Mouse (Mus musculus) myocyte (in vitro differentiated cells): Measurements from ENCODE around the gene Trim40. TPM values are rescaled to one million over a fixed set of nuclear protein-coding genes. Genes with fewer than 3 reads are reported as not detected.

Experiments
- H3K27me3 ChIP-seq: one replicate; pipeline ENCODE4 v1.6.1; 2011; ENCODE audit not compliant: control insufficient read depth, insufficient read depth, insufficient read length
- H3K36me3 ChIP-seq: one replicate; pipeline ENCODE4 v1.6.1; 2011; ENCODE audit not compliant: control insufficient read depth, insufficient read depth
- H3K4me2 ChIP-seq: one replicate; pipeline ENCODE4 v1.6.1; 2011; ENCODE audit warnings: low read depth, control low read depth
- H3K4me3 ChIP-seq: one replicate; pipeline ENCODE4 v1.5.1; 2011; ENCODE audit warnings: mild to moderate bottlenecking, control low read depth, moderate library complexity
- H3K79me2 ChIP-seq: one replicate; pipeline ENCODE4 v1.6.1; 2011; ENCODE audit not compliant: control insufficient read depth, insufficient read depth
- H3ac ChIP-seq: one replicate; pipeline ENCODE4 v1.6.1; 2011; ENCODE audit not compliant: control insufficient read depth, insufficient read length
- CEBPB ChIP-seq: IDR thresholded peaks from 2 replicates; pipeline ENCODE4 v1.6.1; 2011; ENCODE audit warnings: mild to moderate bottlenecking, moderate library complexity; ENCODE audit not compliant: poor library complexity, insufficient read depth, severe bottlenecking
- E2F4 ChIP-seq: IDR thresholded peaks from one replicate; pipeline ENCODE4 v1.6.1; 2011; ENCODE audit warnings: mild to moderate bottlenecking, control low read depth, moderate library complexity; ENCODE audit not compliant: insufficient read depth
- MAX ChIP-seq: IDR thresholded peaks from one replicate; pipeline ENCODE4 v1.6.1; 2011; ENCODE audit warnings: low read depth, mild to moderate bottlenecking, control low read depth
- MYOD1 ChIP-seq, 3 experiments: IDR thresholded peaks; one replicate each; pipeline ENCODE4 v1.6.1; 2011; ENCODE audit warnings: control low read depth in 2 of 3, low read depth in 2 of 3, mild to moderate bottlenecking in 2 of 3, moderate library complexity in 1 of 3; ENCODE audit not compliant: insufficient read length in 2 of 3, control insufficient read depth in 1 of 3
- MYOG ChIP-seq, 3 experiments: IDR thresholded peaks; one replicate each; pipeline ENCODE4 v1.6.1; 2011; ENCODE audit warnings: control low read depth in 2 of 3, low read depth in 2 of 3, mild to moderate bottlenecking in 2 of 3; ENCODE audit not compliant: insufficient read length in 2 of 3, control insufficient read depth in 1 of 3, insufficient read depth in 1 of 3
- POLR2A ChIP-seq: IDR thresholded peaks from one replicate; pipeline ENCODE4 v1.6.1; 2011; ENCODE audit warnings: low read depth, mild to moderate bottlenecking, control low read depth, moderate library complexity; ENCODE audit not compliant: insufficient read length
- POLR2AphosphoS2 ChIP-seq: IDR thresholded peaks from one replicate; pipeline ENCODE4 v1.6.1; 2011; ENCODE audit warnings: low read depth, control low read depth; ENCODE audit not compliant: insufficient read length
- REST ChIP-seq: IDR thresholded peaks from one replicate; pipeline ENCODE4 v1.6.1; 2011; ENCODE audit warnings: mild to moderate bottlenecking, control low read depth, moderate library complexity; ENCODE audit not compliant: insufficient read depth, insufficient read length
- SRF ChIP-seq: IDR thresholded peaks from one replicate; pipeline ENCODE4 v1.6.1; 2011; ENCODE audit warnings: low read depth; ENCODE audit not compliant: control insufficient read depth, insufficient read length
- TCF12 ChIP-seq: IDR thresholded peaks from one replicate; pipeline ENCODE4 v1.6.1; 2011; ENCODE audit warnings: mild to moderate bottlenecking, control low read depth; ENCODE audit not compliant: poor library complexity, insufficient read depth, severe bottlenecking
- TCF3 ChIP-seq: IDR thresholded peaks from one replicate; pipeline ENCODE4 v1.6.1; 2011; ENCODE audit warnings: low read depth, control low read depth; ENCODE audit not compliant: insufficient read length
- USF1 ChIP-seq: IDR thresholded peaks from one replicate; pipeline ENCODE4 v1.6.1; 2011; ENCODE audit warnings: low read depth, mild to moderate bottlenecking, control low read depth, moderate library complexity
- polyA plus RNA-seq: library from polyadenylated mRNA; unstranded; fragments of >200 nt; fragmentation: generic; extraction: Trizol; gene quantifications from one replicate; pipeline ENCODE4 v1.2.1, GENCODE M21; 2012; ENCODE audit warnings: missing spikeins

Trim40 gene
- polyA plus RNA-seq, 1 experiment: not detected

GRCm38 (mm10) chr17:36903651-36904050 lies 13.7 kb upstream of the Trim40 start:
- Histone ChIP-seq H3K4me2 (no peak overlapping the region), H3ac (no peak overlapping the region), H3K79me2 (no peaks in the 10 kb centered on the region), H3K36me3 (no peaks in the 10 kb centered on the region), H3K4me3 (no peak overlapping the region), H3K27me3 (peaks cover 4% of the 10 kb centered on the region)
- no peak for TF ChIP-seq E2F4
- TF ChIP-seq MAX: no peak
- TF ChIP-seq MYOD1 (IDR thresholded peaks at IDR 0.05; ENCODE audit: control insufficient read depth in 1 of 3, insufficient read length in 2 of 3, low read depth in 2 of 3): no peak
- TF ChIP-seq POLR2A: no peak
- TF ChIP-seq POLR2AphosphoS2: no peak
- TF ChIP-seq USF1: no peak
- no peak for TF ChIP-seq MYOG (IDR thresholded peaks at IDR 0.05; ENCODE audit: control insufficient read depth in 1 of 3, insufficient read depth in 1 of 3, insufficient read length in 2 of 3, low read depth in 2 of 3)
- TF ChIP-seq TCF3: no peak

- Histone ChIP-seq H3ac (no peak overlapping the region), H3K4me2 (no peak overlapping the region), H3K79me2 (no peaks in the 10 kb centered on the region), H3K27me3 (no peaks in the 10 kb centered on the region), H3K36me3 (no peaks in the 10 kb centered on the region), H3K4me3 (no peak overlapping the region)
- TF ChIP-seq TCF12 (no peak), MAX (no peak), E2F4 (no peak)
Observed at GRCm38 (mm10) chr17:36900691-36901090, 10.8 kb upstream of the Trim40 start.

GRCm38 (mm10) chr17:36900001-36900400 lies 10.1 kb upstream of the Trim40 start:
- Histone ChIP-seq H3K79me2 (no peaks in the 10 kb centered on the region), H3K4me3 (no peak overlapping the region), H3K4me2 (no peak overlapping the region), H3ac (no peak overlapping the region), H3K36me3 (no peaks in the 10 kb centered on the region), H3K27me3 (no peaks in the 10 kb centered on the region)
- TF ChIP-seq REST (no peak), CEBPB (no peak), USF1 (no peak), SRF (no peak), MAX (no peak), MYOD1 (IDR thresholded peaks at IDR 0.05; ENCODE audit: control insufficient read depth in 1 of 3, insufficient read length in 2 of 3, low read depth in 2 of 3) (no peak), POLR2AphosphoS2 (no peak), POLR2A (no peak), E2F4 (no peak), TCF3 (no peak), TCF12 (no peak), MYOG (IDR thresholded peaks at IDR 0.05; ENCODE audit: control insufficient read depth in 1 of 3, insufficient read depth in 1 of 3, insufficient read length in 2 of 3, low read depth in 2 of 3) (no peak)

GRCm38 (mm10) chr17:36899376-36899775 lies 9.5 kb upstream of the Trim40 start:
- no peaks in the 10 kb centered on the region for H3K27me3 ChIP-seq
- H3K36me3 ChIP-seq: no peaks in the 10 kb centered on the region
- H3K4me3 ChIP-seq: no peak overlapping the region
- no peaks in the 10 kb centered on the region for H3K79me2 ChIP-seq
- no peak overlapping the region for H3ac ChIP-seq
- TF ChIP-seq POLR2A: no peak
- no peak for TF ChIP-seq CEBPB
- TF ChIP-seq MAX: no peak
- no peak for TF ChIP-seq REST
- no peak for TF ChIP-seq TCF3
- no peak for TF ChIP-seq TCF12
- TF ChIP-seq MYOD1 (IDR thresholded peaks at IDR 0.05; ENCODE audit: control insufficient read depth in 1 of 3, insufficient read length in 2 of 3, low read depth in 2 of 3): no peak
- TF ChIP-seq E2F4: no peak
- no peak for TF ChIP-seq SRF
- TF ChIP-seq USF1: no peak
- no peak for TF ChIP-seq MYOG (IDR thresholded peaks at IDR 0.05; ENCODE audit: control insufficient read depth in 1 of 3, insufficient read depth in 1 of 3, insufficient read length in 2 of 3, low read depth in 2 of 3)
- no peak overlapping the region for H3K4me2 ChIP-seq

GRCm38 (mm10) chr17:36897552-36898205 lies 7.8 kb upstream of the Trim40 start, which contains the start of gene Trim31:
Trim31 (plus strand) TSS chr17:36898118.
- no peak within 1 kb of the TSS for H3K4me2 ChIP-seq
- TF ChIP-seq MAX: no peak
- no peak for TF ChIP-seq USF1
- no peak for TF ChIP-seq E2F4
- TF ChIP-seq CEBPB: no peak
- no peak for TF ChIP-seq SRF
- no peak for TF ChIP-seq MYOD1 (IDR thresholded peaks at IDR 0.05; ENCODE audit: control insufficient read depth in 1 of 3, insufficient read length in 2 of 3, low read depth in 2 of 3)
- TF ChIP-seq POLR2AphosphoS2: no peak
- TF ChIP-seq TCF12: no peak
- no peaks in the 10 kb centered on the region for H3K79me2 ChIP-seq
- H3K36me3 ChIP-seq: no peaks in the 10 kb centered on the region
- H3K4me3 ChIP-seq: no peak within 1 kb of the TSS
- H3K27me3 ChIP-seq: no peaks in the 10 kb centered on the region
- H3ac ChIP-seq: no peak within 1 kb of the TSS
